Mouse (Mus musculus): ENCODE data around the gene Arih2.

- TF ChIP-seq POLR2A (IDR thresholded peaks at IDR 0.05; ENCODE audit: insufficient read depth, low read depth, low read length), result no peak
- no peak for TF ChIP-seq CTCF (IDR thresholded peaks at IDR 0.05)
These were observed 41.7 kb upstream of the Arih2 start for GRCm38 (mm10) chr9:108690914-108691313.

Data from heart, adult 2 months (tissue).